Mouse (Mus musculus) embryonic facial prominence, embryonic 14.5 days (tissue): ENCODE measurements around the gene Sap30. TPM values are rescaled to one million over a fixed set of nuclear protein-coding genes. Genes with fewer than 3 reads are reported as not detected.
"Not testable (repeated sequence)": the region's sequence is repeated elsewhere in the genome, so short reads cannot be mapped to it uniquely, and the experiment has no call there.

Experiments
- ATAC-seq: fragments of 200-750 bp; cut with Nextera tagmentation; 2 replicates; pipeline ENCODE4 v1.8.0; 2017; ENCODE audit warnings: low read depth, moderate number of reproducible peaks, moderate TSS enrichment
- DNase-seq: peaks from one replicate; pipeline ENCODE4 v3.0.0-alpha.2; 2015; ENCODE audit warnings: low spot score
- H3K27ac ChIP-seq: fragments of 300-500 bp; sonication (generic); replicated peaks from 2 replicates; pipeline ENCODE4 v1.5.1; 2014; ENCODE audit warnings: low read depth, mild to moderate bottlenecking, low read length, moderate library complexity
- H3K27me3 ChIP-seq: fragments of 300-500 bp; sonication (generic); replicated peaks from 2 replicates; pipeline ENCODE4 v1.6.1; 2014; ENCODE audit warnings: low read length; ENCODE audit not compliant: control insufficient read depth, insufficient read depth
- H3K36me3 ChIP-seq: fragments of 300-500 bp; sonication (generic); 2 replicates; pipeline ENCODE4 v1.6.1; 2014; ENCODE audit warnings: low read length, mixed read lengths; ENCODE audit not compliant: control insufficient read depth, insufficient read depth
- H3K4me1 ChIP-seq: fragments of 300-500 bp; sonication (generic); 2 replicates; pipeline ENCODE4 v1.6.1; 2014; ENCODE audit warnings: antibody characterized with exemption, low read length; ENCODE audit not compliant: control insufficient read depth, insufficient read depth
- H3K4me2 ChIP-seq: fragments of 300-500 bp; sonication (generic); 2 replicates; pipeline ENCODE4 v1.6.1; 2014; ENCODE audit warnings: low read depth, mild to moderate bottlenecking, low read length, moderate library complexity, mixed read lengths
- H3K4me3 ChIP-seq: fragments of 300-500 bp; sonication (generic); 2 replicates; pipeline ENCODE4 v1.5.1; 2014; ENCODE audit warnings: low read depth, mild to moderate bottlenecking, low read length
- H3K9ac ChIP-seq: fragments of 300-500 bp; sonication (generic); 2 replicates; pipeline ENCODE4 v1.6.1; 2014; ENCODE audit warnings: low read depth, mild to moderate bottlenecking, low read length, moderate library complexity, mixed read lengths
- H3K9me3 ChIP-seq: fragments of 300-500 bp; sonication (generic); 2 replicates; pipeline ENCODE4 v1.6.1; 2016; ENCODE audit warnings: low read length; ENCODE audit not compliant: control insufficient read depth
- WGBS: fragments of 180-500 bp; shearing (Covaris S2); extraction: QIAGEN DNeasy Blood & Tissue Kit; methylation state at CpG from one replicate; pipeline ENCODE4 v1.1.7; 2014; 5-methylcytosine and 5-hydroxymethylcytosine counted together
- polyA plus RNA-seq: library from polyadenylated mRNA; unstranded; fragments of >200 nt; fragmentation: Nextera tagmentation; extraction: Ambion mirVana; gene quantifications from 2 replicates; pipeline ENCODE4 v1.2.1, GENCODE M21; 2014

Gene Sap30
- polyA plus RNA-seq, 1 experiment from 2014 or later, result 32.8 TPM

- WGBS, result 88% methylated on average over 12 of the region's 12 CpGs
Observed at GRCm38 (mm10) chr8:57520186-57520786, 32.6 kb upstream of the Sap30 start.

GRCm38 (mm10) chr8:57517723-57518122, 30.1 kb upstream of the Sap30 start:
- Histone ChIP-seq H3K4me3 (no peak overlapping the region), H3K27me3 (no peaks in the 10 kb centered on the region), H3K9me3 (no peaks in the 10 kb centered on the region), H3K36me3 (peaks cover 20% of the 10 kb centered on the region), H3K4me2 (no peak overlapping the region), H3K27ac (no peak overlapping the region), H3K4me1 (peaks cover 3% of the 10 kb centered on the region; the same call in 1 of the 2 replicates), H3K9ac (no peak overlapping the region)
- 90% methylated on average over 3 of the region's 3 CpGs for WGBS
- DNase-seq, result no peak
- no peak for ATAC-seq

More at GRCm38 (mm10) chr8:57520186-57520786, 32.6 kb upstream of the Sap30 start:
- peaks cover 12% of the 10 kb centered on the region for H3K36me3 ChIP-seq
- no peak for DNase-seq
- no peaks in the 10 kb centered on the region for H3K27me3 ChIP-seq
- no peaks in the 10 kb centered on the region for H3K4me1 ChIP-seq
- no peak for ATAC-seq
- H3K9me3 ChIP-seq, result no peaks in the 10 kb centered on the region
- no peak overlapping the region for H3K4me3 ChIP-seq
- H3K27ac ChIP-seq, result no peak overlapping the region
- H3K4me2 ChIP-seq, result no peak overlapping the region
- H3K9ac ChIP-seq, result no peak overlapping the region

DNA sequence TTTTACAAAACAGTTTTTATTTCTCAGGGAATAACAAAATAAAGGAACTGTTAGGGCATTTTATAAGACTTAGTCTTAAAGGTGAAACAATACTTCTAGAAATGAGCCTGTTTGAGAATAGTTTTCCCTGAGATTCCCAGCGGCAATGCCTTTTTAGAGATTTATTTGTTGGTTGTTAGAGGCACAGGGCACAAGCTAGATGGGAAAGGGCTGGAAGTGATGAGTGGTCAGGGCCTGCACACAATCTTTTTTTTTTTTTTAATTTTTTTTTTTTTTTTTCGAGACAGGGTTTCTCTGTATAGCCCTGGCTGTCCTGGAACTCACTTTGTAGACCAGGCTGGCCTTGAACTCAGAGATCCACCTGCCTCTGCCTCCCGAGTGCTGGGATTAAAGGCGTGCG, 29.0 kb upstream of the Sap30 start:
- not testable (repeated sequence) for H3K4me2 ChIP-seq, H3K27me3 ChIP-seq, ATAC-seq, H3K4me1 ChIP-seq, DNase-seq, H3K9me3 ChIP-seq, H3K27ac ChIP-seq, H3K9ac ChIP-seq, H3K4me3 ChIP-seq
- peaks cover 20% of the 10 kb centered on the region for H3K36me3 ChIP-seq
- WGBS, result 84% methylated on average over 5 of the region's 5 CpGs

DNA sequence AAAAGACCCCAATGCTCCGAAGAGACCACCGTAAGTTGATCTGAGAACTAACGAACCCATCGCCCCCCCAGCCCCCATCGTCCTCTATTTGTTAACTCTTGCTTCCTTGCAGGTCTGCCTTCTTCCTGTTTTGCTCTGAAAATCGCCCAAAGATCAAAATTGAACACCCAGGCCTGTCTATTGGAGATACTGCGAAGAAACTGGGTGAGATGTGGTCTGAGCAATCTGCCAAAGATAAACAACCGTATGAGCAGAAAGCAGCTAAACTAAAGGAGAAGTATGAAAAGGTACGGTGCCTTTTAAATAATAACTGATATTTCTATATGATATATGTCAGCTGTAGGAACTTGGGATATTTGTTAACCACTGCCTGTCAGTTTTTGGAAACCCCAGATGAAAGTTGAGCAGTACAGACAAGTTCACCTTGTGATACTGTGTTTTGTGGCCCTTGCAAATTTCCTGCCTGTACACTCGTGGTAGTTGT, 25.6 kb upstream of the Sap30 start:
- not testable (repeated sequence) for H3K27me3 ChIP-seq, H3K4me1 ChIP-seq, H3K9me3 ChIP-seq, DNase-seq, ATAC-seq
- peak overlapping the region; percentile 70 for H3K4me3 ChIP-seq
- peak overlapping the region; percentile 100; the same call in 1 of the 2 replicates for H3K27ac ChIP-seq
- H3K4me2 ChIP-seq, result peak overlapping the region; percentile 64
- H3K36me3 ChIP-seq, result peaks cover 20% of the 10 kb centered on the region
- 10% methylated on average over 9 of the region's 10 CpGs for WGBS
- peak overlapping the region; percentile 100 for H3K9ac ChIP-seq

DNA sequence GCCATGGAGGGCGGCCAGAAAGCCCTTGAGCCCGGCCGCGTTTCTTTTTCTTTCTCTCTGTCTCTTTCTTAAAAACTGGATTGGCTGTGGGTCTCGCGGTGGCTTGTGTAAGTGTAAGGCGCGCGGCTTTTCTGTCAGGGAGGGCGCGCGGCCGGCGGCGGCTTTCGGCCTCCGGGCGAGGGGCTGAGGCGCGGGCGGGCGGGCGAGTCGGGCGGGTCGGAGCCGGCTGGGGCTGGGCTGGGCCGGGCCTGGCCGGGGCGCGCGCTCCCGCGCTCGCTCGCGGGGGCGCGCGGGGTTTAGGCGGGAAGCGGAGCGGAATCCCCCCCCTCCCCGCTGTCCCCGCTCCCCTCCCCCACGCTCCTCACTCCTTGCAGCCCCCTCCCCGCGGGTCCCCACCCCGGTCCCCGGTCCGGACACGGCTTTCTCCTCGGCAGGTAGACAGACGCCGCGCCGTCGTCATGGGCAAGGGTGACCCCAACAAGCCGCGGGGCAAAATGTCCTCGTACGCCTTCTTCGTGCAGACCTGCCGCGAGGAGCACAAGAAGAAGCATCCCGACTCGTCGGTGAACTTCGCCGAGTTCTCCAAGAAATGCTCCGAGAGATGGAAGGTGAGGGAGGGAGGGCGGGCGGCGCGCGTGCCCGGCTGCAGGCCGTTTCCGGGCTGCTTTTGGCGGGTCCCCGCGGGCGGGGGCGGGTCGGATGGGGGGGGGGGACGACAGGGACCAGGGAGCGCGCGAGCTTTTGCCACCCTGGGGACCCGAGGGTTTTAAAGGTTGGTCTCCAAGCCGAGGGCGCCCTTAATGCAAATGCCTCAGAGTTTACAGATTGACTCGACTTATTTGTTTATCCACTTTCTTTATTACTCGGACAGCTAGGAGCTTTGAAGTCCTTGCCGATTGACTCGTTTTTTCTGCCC, 24.7 kb upstream of the Sap30 start:
- Histone ChIP-seq H3K27ac (peak overlapping the region; percentile 100), H3K4me3 (peak overlapping the region; percentile 70), H3K9me3 (no peaks in the 10 kb centered on the region), H3K36me3 (peaks cover 20% of the 10 kb centered on the region), H3K9ac (peak overlapping the region; percentile 100), H3K27me3 (no peaks in the 10 kb centered on the region), H3K4me2 (peak overlapping the region; percentile 64), H3K4me1 (peaks cover 7% of the 10 kb centered on the region; the same call in 1 of the 2 replicates)
- WGBS, result under 1% methylated on average over 40 of the region's 96 CpGs
- DNase-seq (peak; percentile 61), ATAC-seq (peak; percentile 41)

DNA sequence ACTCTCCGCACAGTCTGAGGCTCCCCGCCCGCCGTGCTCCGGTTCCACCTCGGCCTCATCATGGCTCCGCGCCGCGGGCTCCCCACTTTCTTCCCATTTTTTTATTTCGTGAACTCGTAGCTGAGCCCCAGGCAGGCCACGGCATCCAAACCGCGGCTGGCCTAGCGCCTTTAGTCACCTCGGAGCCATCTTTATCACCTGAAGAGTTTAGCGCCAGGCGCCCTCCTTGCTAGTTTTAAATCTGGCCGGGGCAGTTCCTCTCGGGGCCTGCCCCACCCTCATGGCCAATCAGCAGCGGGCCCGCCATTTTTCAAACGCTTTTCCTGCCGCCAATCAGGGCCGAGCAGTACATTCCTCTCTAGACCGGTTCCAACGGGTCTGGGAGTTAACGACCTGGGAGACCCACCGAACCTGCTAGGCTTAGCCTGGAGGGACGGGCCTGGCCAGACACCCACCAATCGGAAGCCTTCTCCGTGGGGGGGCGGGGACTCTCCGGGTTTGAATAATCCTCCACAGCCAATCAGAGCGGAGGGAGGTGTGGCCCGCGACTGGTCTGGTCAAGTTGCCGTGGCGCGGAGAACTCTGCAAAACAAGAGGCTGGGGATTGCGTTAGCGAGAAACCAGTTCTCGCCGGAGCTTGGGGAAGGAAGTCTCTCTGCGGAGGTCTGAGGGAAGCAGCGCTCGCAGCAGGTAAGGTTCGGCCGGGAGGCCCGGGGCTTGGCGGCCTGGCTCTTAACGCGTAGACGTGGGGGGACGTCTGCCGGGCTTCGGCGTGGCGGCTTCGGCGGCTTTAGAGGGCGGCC, 23.9 kb upstream of the Sap30 start, which contains the start of gene Hmgb2:
Hmgb2 (plus strand) TSS at position 592 of the 803 bp plus-strand sequence.
- H3K4me1 ChIP-seq, result peaks cover 7% of the 10 kb centered on the region; the same call in 1 of the 2 replicates
- no peaks in the 10 kb centered on the region for H3K9me3 ChIP-seq
- H3K4me2 ChIP-seq, result peak within 1 kb of the TSS; percentile 97
- peak within 1 kb of the TSS; percentile 100 for H3K27ac ChIP-seq
- peak; percentile 100 for DNase-seq
- WGBS, result 2% methylated on average over 56 of the region's 63 CpGs
- peak; percentile 100 for ATAC-seq
- no peaks in the 10 kb centered on the region for H3K27me3 ChIP-seq
- peaks cover 19% of the 10 kb centered on the region for H3K36me3 ChIP-seq
- H3K9ac ChIP-seq, result peak within 1 kb of the TSS; percentile 100
- H3K4me3 ChIP-seq, result peak within 1 kb of the TSS; percentile 70

GRCm38 (mm10) chr8:57510791-57511315, 23.2 kb upstream of the Sap30 start:
- Histone ChIP-seq H3K36me3 (peaks cover 13% of the 10 kb centered on the region; the same call in 1 of the 2 replicates), H3K9ac (peak overlapping the region; percentile 100), H3K27ac (peak overlapping the region; percentile 89), H3K27me3 (no peaks in the 10 kb centered on the region), H3K9me3 (no peaks in the 10 kb centered on the region), H3K4me3 (peak overlapping the region; percentile 70), H3K4me2 (peak overlapping the region; percentile 97), H3K4me1 (peaks cover 7% of the 10 kb centered on the region; the same call in 1 of the 2 replicates)
- no peak for DNase-seq
- no peak; the same call in 1 of the 2 replicates for ATAC-seq
- WGBS, result 2% methylated on average over 27 of the region's 31 CpGs

DNA sequence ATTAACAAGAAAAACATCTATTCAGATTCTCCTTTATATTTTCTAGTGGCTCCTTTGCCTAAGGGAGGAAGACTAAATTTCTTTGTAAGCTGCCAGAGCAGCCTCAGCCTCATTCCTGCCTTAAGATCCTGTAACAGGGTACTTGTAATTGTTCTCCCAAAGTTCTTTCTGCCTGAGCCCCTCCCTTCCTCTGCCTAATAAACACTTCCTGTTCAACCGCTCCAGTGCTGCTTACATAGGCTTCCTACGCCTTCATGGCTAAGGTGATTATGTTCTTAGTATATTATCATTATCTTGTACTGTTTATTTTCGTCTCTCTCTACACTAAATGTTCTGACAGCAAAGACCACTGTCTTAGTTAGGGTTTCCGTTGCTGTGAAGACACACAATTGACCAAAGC, 21.0 kb upstream of the Sap30 start:
- Histone ChIP-seq H3K27ac (no peak overlapping the region), H3K9ac (no peak overlapping the region), H3K36me3 (no peaks in the 10 kb centered on the region; the same call in 1 of the 2 replicates), H3K4me2 (no peak overlapping the region), H3K9me3 (no peaks in the 10 kb centered on the region), H3K4me1 (peaks cover 6% of the 10 kb centered on the region; the same call in 1 of the 2 replicates), H3K4me3 (no peak overlapping the region), H3K27me3 (no peaks in the 10 kb centered on the region)
- WGBS, result 73% methylated on average over 4 of the region's 4 CpGs
- DNase-seq (no peak), ATAC-seq (no peak)
